Mouse (Mus musculus) testis, adult 2 months (tissue): Measurements from ENCODE around the gene Alox12.

Experiments
- CTCF ChIP-seq: fragments of 200-500 bp; IDR thresholded peaks from 2 replicates; pipeline ENCODE4 v1.5.1; 2012; ENCODE audit warnings: low read depth, mild to moderate bottlenecking, inconsistent platforms, low read length, moderate library complexity; ENCODE audit not compliant: control insufficient read depth, insufficient read depth, insufficient replicate concordance
- POLR2A ChIP-seq: fragments of 200-500 bp; IDR thresholded peaks from 2 replicates; pipeline ENCODE4 v1.6.1; 2012; ENCODE audit warnings: low read depth, mild to moderate bottlenecking, inconsistent platforms, low read length, moderate library complexity; ENCODE audit not compliant: control insufficient read depth

DNA sequence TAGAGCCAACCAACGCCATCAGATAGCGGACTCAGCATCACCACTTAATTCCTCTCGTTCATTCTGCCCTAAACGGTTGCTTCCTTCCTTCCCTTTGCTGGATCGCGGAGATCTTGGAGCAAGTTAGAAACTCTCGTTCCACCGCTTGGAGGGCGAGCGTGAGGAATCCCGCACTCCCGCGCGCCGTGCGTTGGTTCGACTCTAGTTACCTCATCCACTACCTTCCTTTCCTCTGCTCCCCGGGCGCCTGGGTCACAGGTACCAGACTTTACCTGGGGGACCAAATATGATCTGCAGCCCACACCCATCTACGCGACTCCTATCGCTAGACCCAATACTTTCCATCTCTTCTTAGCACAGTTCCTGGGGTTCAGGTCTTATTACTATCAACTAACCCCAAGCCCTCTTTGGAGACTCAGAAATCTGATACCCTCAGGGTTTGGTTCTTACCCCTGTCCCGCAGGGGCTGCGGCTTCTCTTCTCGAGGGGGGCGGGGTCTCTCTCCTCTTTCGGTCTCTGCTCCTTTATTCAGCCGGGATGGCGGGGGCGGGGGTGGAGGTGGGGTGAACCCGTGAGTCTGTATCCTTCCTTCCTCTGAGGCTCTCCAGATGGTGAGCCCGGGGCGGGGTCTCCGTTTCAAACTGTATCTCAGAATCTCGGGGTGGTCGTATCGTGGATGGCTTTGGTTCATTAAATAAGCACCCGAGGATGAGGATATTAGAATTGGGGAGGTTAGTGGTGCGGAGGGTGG lies 25.7 kb downstream of the Alox12 start, which contains the start of gene Bcl6b:
- peak; percentile 15; the same call in 1 of the 2 replicates for TF ChIP-seq POLR2A
- TF ChIP-seq CTCF = no peak
